Mouse (Mus musculus) spleen, adult 2 months (tissue): ENCODE measurements around the gene Cers5. TPM values are rescaled to one million over a fixed set of nuclear protein-coding genes. Genes with fewer than 3 reads are reported as not detected.

Source experiments
- DNase-seq, 2 experiments: peaks; one replicate each; pipeline versions ENCODE4 v3.0.0 to v3.0.0-alpha.2; 2012 to 2021; ENCODE audit warnings: low spot score in 2 of 2, low read depth in 1 of 2
- H3K27ac ChIP-seq: fragments of 200-500 bp; 2 replicates; pipeline ENCODE4 v1.5.1; 2012; ENCODE audit warnings: low read length, inconsistent platforms; ENCODE audit not compliant: insufficient read depth
- H3K27me3 ChIP-seq: fragments of 200-500 bp; 2 replicates; pipeline ENCODE4 v1.6.1; 2012; ENCODE audit warnings: mild to moderate bottlenecking, moderate library complexity, low read length, inconsistent platforms; ENCODE audit not compliant: control insufficient read depth, insufficient read depth
- H3K36me3 ChIP-seq: fragments of 200-500 bp; 2 replicates; pipeline ENCODE4 v1.6.1; 2012; ENCODE audit warnings: mild to moderate bottlenecking, low read length, inconsistent platforms; ENCODE audit not compliant: control insufficient read depth, insufficient read depth
- H3K4me1 ChIP-seq: fragments of 200-500 bp; 2 replicates; pipeline ENCODE4 v1.6.1; 2011; ENCODE audit warnings: inconsistent platforms; ENCODE audit not compliant: control insufficient read depth, insufficient read depth, insufficient read length
- H3K4me3 ChIP-seq: fragments of 200-500 bp; 2 replicates; pipeline ENCODE4 v1.5.1; 2011; ENCODE audit warnings: mild to moderate bottlenecking, inconsistent platforms; ENCODE audit not compliant: insufficient read depth, insufficient read length; ENCODE audit errors: extremely low read depth
- CTCF ChIP-seq: fragments of 200-500 bp; IDR thresholded peaks from 2 replicates; pipeline ENCODE4 v1.5.1; 2011; ENCODE audit warnings: mild to moderate bottlenecking, inconsistent platforms; ENCODE audit not compliant: insufficient read depth, insufficient read length, insufficient replicate concordance; ENCODE audit errors: extremely low read depth
- POLR2A ChIP-seq: fragments of 200-500 bp; IDR thresholded peaks from 2 replicates; pipeline ENCODE4 v1.6.1; 2011; ENCODE audit warnings: low read depth, low read length, inconsistent platforms
- WGBS: fragments of 180-500 bp; shearing (Covaris S2); methylation state at CpG from one replicate; pipeline ENCODE4 v1.1.7; 2018; 5-methylcytosine and 5-hydroxymethylcytosine counted together
- polyA plus RNA-seq: library from polyadenylated mRNA; depleted of rRNA; stranded (reverse); fragments of >200 nt; gene quantifications from 2 replicates; pipeline ENCODE4 v1.2.3, GENCODE M21; 2012

The Cers5 gene
- polyA plus RNA-seq, 1 experiment, result 30.0 TPM

GRCm38 (mm10) chr15:99714858-99715257 lies 57.8 kb downstream of the Cers5 start:
- peak in 1 of 2 experiments; percentile 65 for DNase-seq

DNA sequence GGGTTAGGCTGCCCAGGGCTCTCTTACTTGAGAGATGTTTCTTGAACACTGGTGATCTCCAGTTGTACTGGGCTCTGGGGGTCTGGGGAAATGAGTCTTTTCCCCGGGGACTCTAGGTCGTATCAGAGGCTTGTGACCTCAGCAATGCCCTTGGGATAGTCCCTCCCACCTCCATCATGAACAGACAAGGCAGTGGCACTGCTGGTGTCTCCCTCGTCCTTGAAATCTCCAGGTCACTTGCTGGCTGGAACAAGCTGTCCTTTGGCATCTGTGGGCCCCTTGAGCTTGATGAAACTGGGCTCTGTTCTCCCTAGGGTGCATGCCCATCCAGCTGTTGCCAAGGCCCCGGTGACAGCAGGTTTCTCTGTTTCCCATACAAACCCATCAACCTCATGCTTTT lies 58.5 kb downstream of the Cers5 start:
- no peaks in the 10 kb centered on the region for H3K4me1 ChIP-seq
- no peaks in the 10 kb centered on the region for H3K27me3 ChIP-seq
- H3K4me3 ChIP-seq, result no peak overlapping the region
- WGBS, result 66% methylated on average over 4 of the region's 4 CpGs
- no peak for TF ChIP-seq POLR2A
- no peak for TF ChIP-seq CTCF
- H3K36me3 ChIP-seq, result peaks cover 23% of the 10 kb centered on the region
- DNase-seq, result no peak
- H3K27ac ChIP-seq, result no peak overlapping the region

More at GRCm38 (mm10) chr15:99714858-99715257, 57.8 kb downstream of the Cers5 start:
- TF ChIP-seq CTCF, result peak; percentile 78; the same call in 1 of the 2 replicates
- TF ChIP-seq POLR2A, result no peak
- no peak overlapping the region for H3K27ac ChIP-seq
- no peaks in the 10 kb centered on the region for H3K27me3 ChIP-seq
- WGBS, result 68% methylated on average over 7 of the region's 7 CpGs
- H3K36me3 ChIP-seq, result peaks cover 19% of the 10 kb centered on the region
- H3K4me3 ChIP-seq, result no peak overlapping the region
- H3K4me1 ChIP-seq, result no peaks in the 10 kb centered on the region

DNA sequence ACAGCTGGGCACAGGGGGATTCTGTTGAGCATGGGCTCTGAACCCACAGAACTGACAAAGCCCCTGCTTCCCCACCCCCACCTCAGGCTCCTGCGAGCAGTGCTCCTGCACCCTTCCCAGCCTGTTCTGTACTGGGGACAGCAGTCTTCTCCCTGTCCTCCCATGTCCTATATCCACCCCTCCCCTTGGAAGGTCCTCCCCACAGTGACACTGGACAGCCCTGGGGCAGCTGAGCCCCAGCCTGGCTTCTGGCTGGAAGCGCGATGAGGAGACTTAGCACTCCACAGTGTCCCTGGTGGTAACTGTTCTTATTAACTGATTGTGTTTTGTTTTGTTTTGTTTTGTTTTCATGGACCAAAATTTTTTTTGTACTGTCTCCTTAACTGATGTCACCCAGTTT lies 59.1 kb downstream of the Cers5 start:
- Histone ChIP-seq H3K36me3 (peaks cover 27% of the 10 kb centered on the region), H3K4me3 (no peak overlapping the region), H3K27ac (no peak overlapping the region), H3K27me3 (no peaks in the 10 kb centered on the region), H3K4me1 (no peaks in the 10 kb centered on the region)
- no peak for TF ChIP-seq POLR2A
- no peak for TF ChIP-seq CTCF
- no peak for DNase-seq
- WGBS, result 95% methylated on average over 3 of the region's 3 CpGs

- 91% methylated on average over 13 of the region's 13 CpGs for WGBS
- TF ChIP-seq POLR2A (no peak), CTCF (no peak)
Observed at GRCm38 (mm10) chr15:99712666-99713559, 59.8 kb downstream of the Cers5 start.

DNA sequence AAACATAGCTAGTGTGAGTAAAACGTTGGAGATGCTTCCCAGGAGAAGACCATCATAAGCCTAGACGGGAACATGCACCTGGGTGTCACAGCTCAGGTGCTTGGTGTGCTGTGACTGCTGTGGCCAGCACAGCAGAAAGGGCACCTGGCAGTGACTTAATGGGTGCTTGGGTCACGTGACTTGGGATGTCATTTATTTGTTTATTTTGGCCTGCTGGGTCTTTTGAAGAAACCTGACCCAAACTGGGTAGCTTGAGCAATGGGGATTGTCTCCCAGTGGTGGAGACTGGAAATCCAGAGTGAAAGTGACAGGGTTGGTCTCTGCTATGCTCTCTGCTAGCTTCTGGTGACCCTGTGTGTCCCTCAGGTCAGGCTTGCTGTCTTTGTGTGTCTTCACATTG lies 61.2 kb downstream of the Cers5 start:
- H3K27ac ChIP-seq, result no peak overlapping the region
- no peak for TF ChIP-seq POLR2A
- no peak for TF ChIP-seq CTCF
- WGBS, result 84% methylated on average over 3 of the region's 3 CpGs

More at GRCm38 (mm10) chr15:99712666-99713559, 59.8 kb downstream of the Cers5 start:
- no peak overlapping the region for H3K4me3 ChIP-seq
- DNase-seq, result no peak
- no peaks in the 10 kb centered on the region for H3K4me1 ChIP-seq
- H3K27ac ChIP-seq, result no peak overlapping the region
- no peaks in the 10 kb centered on the region for H3K27me3 ChIP-seq
- peaks cover 30% of the 10 kb centered on the region for H3K36me3 ChIP-seq

GRCm38 (mm10) chr15:99710221-99711190 lies 62.2 kb downstream of the Cers5 start:
- no peak overlapping the region for H3K4me3 ChIP-seq
- no peak for DNase-seq
- no peak overlapping the region for H3K27ac ChIP-seq
- WGBS, result 94% methylated on average over 10 of the region's 10 CpGs
- peaks cover 44% of the 10 kb centered on the region for H3K36me3 ChIP-seq
- TF ChIP-seq CTCF (no peak), POLR2A (no peak)
- no peaks in the 10 kb centered on the region for H3K27me3 ChIP-seq
- H3K4me1 ChIP-seq, result no peaks in the 10 kb centered on the region

More for the DNA sequence above, 61.2 kb downstream of the Cers5 start:
- H3K4me3 ChIP-seq, result no peak overlapping the region
- no peaks in the 10 kb centered on the region for H3K27me3 ChIP-seq
- no peak for DNase-seq
- H3K36me3 ChIP-seq, result peaks cover 39% of the 10 kb centered on the region
- no peaks in the 10 kb centered on the region for H3K4me1 ChIP-seq
